Mouse (Mus musculus): ENCODE measurements around the gene Rap1gap.

GRCm38 (mm10) chr4:137764621-137765020 is 100.1 kb downstream of the Rap1gap start:
- TF ChIP-seq EP300 (IDR thresholded peaks at IDR 0.05; ENCODE audit: insufficient read depth, low read depth, low read length) = no peak
- TF ChIP-seq CTCF (IDR thresholded peaks at IDR 0.05; ENCODE audit: low read depth, low read length) = no peak
- no peak for TF ChIP-seq POLR2A (IDR thresholded peaks at IDR 0.05; ENCODE audit: insufficient read depth, low read length)

Measured in ES-Bruce4 (cell line).